Mouse (Mus musculus) kidney, embryonic 16.5 days (tissue): ENCODE results near the gene Cfap45. TPM values are rescaled to one million over a fixed set of nuclear protein-coding genes. Genes with fewer than 3 reads are reported as not detected.

Source experiments
- ATAC-seq: fragments of 200-750 bp; cut with Nextera tagmentation; 2 replicates; pipeline ENCODE4 v1.8.0; 2017; ENCODE audit warnings: moderate TSS enrichment; ENCODE audit not compliant: low FRiP score, low TSS enrichment
- H3K27ac ChIP-seq: fragments of 300-500 bp; sonication (generic); 2 replicates; pipeline ENCODE4 v1.5.1; 2014; ENCODE audit warnings: low read length
- H3K27me3 ChIP-seq: fragments of 300-500 bp; sonication (generic); 2 replicates; pipeline ENCODE4 v1.6.1; 2014; ENCODE audit warnings: low read length, control low read depth, mixed read lengths; ENCODE audit not compliant: insufficient read depth
- H3K36me3 ChIP-seq: fragments of 300-500 bp; sonication (generic); 2 replicates; pipeline ENCODE4 v1.6.1; 2014; ENCODE audit warnings: low read length, control low read depth, mixed read lengths; ENCODE audit not compliant: insufficient read depth
- H3K4me1 ChIP-seq: fragments of 300-500 bp; sonication (generic); 2 replicates; pipeline ENCODE4 v1.6.1; 2014; ENCODE audit warnings: low read length, control low read depth, mixed read lengths; ENCODE audit not compliant: insufficient read depth
- H3K4me2 ChIP-seq: fragments of 300-500 bp; sonication (generic); replicated peaks from 2 replicates; pipeline ENCODE4 v1.6.1; 2014; ENCODE audit warnings: low read depth, low read length
- H3K4me3 ChIP-seq: fragments of 300-500 bp; sonication (generic); 2 replicates; pipeline ENCODE4 v1.5.1; 2014; ENCODE audit warnings: mild to moderate bottlenecking, low read length
- H3K9ac ChIP-seq: fragments of 300-500 bp; sonication (generic); replicated peaks from 2 replicates; pipeline ENCODE4 v1.6.1; 2014; ENCODE audit warnings: low read length
- H3K9me3 ChIP-seq: fragments of 300-500 bp; sonication (generic); 2 replicates; pipeline ENCODE4 v1.6.1; 2016; ENCODE audit warnings: low read length, control low read depth
- WGBS: fragments of 180-500 bp; shearing (Covaris S2); extraction: QIAGEN DNeasy Blood & Tissue Kit; methylation state at CpG from one replicate; pipeline ENCODE4 v1.1.7; 2014; 5-methylcytosine and 5-hydroxymethylcytosine counted together
- polyA plus RNA-seq: library from polyadenylated mRNA; unstranded; fragments of >200 nt; fragmentation: Nextera tagmentation; extraction: Ambion mirVana; gene quantifications from 2 replicates; pipeline ENCODE4 v1.2.1, GENCODE M21; 2015

The Cfap45 gene
- polyA plus RNA-seq, 1 experiment from 2014 or later: 1.9 TPM

DNA sequence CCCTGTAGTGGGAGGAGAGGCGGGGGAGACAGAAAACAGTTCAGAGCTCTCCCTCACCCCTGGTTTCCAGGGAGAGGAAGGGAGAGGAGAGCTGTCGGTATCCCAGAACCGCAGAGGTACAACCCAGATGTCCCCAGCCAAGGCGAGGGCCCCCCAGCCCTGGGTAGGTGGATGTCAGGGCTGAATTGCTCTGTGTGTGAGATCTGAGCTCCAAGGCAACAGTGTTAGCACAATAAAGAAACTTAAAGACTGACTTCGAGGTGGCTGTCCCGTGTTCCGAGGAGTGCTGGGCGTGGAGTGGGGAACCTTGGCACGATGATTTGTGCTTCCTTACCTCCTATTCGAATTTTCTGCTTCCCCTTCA, 42.8 kb downstream of the Cfap45 start:
- Histone ChIP-seq H3K9ac (peak overlapping the region; percentile 79), H3K4me3 (peak overlapping the region; percentile 71), H3K27ac (no peak overlapping the region), H3K4me2 (peak overlapping the region; percentile 99), H3K27me3 (peaks cover 27% of the 10 kb centered on the region), H3K4me1 (peaks cover 15% of the 10 kb centered on the region), H3K9me3 (no peaks in the 10 kb centered on the region), H3K36me3 (no peaks in the 10 kb centered on the region)
- 2% methylated on average over 10 of the region's 10 CpGs for WGBS
- ATAC-seq: peak; percentile 1; the same call in 1 of the 2 replicates

DNA sequence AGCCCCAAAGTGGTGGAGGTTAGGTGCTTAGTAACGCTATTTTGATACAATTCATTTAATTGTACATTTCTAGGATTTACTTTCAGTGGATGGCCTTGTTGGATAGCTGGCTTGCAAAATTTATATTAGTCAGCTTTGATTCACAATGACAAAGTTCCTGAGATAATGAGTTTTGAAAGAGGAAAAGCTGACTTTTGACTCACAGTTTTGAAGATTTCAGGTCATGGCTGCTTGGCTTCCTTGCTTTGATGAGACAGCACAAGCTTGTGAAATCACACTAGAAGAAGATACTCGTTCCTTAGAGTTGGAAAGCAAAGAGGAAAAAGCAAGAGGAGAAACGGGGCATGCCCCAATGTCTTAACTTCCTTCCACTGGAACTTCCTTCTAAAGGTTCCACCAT, 45.5 kb downstream of the Cfap45 start:
- H3K4me3 ChIP-seq: no peak overlapping the region
- H3K4me1 ChIP-seq: peaks cover 15% of the 10 kb centered on the region
- H3K27ac ChIP-seq: no peak overlapping the region
- H3K36me3 ChIP-seq: no peaks in the 10 kb centered on the region
- H3K27me3 ChIP-seq: peaks cover 13% of the 10 kb centered on the region
- no peak overlapping the region for H3K4me2 ChIP-seq
- no peak for ATAC-seq
- 71% methylated on average over 3 of the region's 3 CpGs for WGBS
- H3K9ac ChIP-seq: no peak overlapping the region
- H3K9me3 ChIP-seq: no peaks in the 10 kb centered on the region

DNA sequence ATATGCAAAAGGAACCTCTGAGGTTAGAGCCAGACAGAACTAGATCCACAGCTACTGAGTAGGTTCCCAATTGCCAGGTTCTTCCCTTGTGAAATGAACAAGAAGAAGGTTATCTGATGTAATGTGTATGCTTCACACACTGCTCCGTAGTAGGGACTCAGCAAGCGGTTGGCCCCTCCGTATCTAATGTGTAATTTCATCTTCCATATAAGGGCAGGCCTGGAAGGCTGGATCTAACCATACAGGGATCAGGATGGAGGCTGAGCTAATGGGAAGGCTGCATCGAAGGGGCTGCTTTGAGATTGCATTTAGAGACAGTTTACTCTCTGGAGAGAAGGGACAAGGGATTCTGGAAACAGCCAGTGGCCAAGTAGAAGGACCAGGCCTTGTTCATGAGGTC, 47.2 kb downstream of the Cfap45 start:
- H3K4me3 ChIP-seq: no peak overlapping the region
- no peak for ATAC-seq
- H3K27me3 ChIP-seq: no peaks in the 10 kb centered on the region
- H3K9ac ChIP-seq: no peak overlapping the region
- H3K36me3 ChIP-seq: no peaks in the 10 kb centered on the region
- H3K27ac ChIP-seq: no peak overlapping the region
- no peaks in the 10 kb centered on the region for H3K9me3 ChIP-seq
- peaks cover 4% of the 10 kb centered on the region; the same call in 1 of the 2 replicates for H3K4me1 ChIP-seq
- WGBS: 47% methylated on average over 4 of the region's 4 CpGs
- no peak overlapping the region for H3K4me2 ChIP-seq

DNA sequence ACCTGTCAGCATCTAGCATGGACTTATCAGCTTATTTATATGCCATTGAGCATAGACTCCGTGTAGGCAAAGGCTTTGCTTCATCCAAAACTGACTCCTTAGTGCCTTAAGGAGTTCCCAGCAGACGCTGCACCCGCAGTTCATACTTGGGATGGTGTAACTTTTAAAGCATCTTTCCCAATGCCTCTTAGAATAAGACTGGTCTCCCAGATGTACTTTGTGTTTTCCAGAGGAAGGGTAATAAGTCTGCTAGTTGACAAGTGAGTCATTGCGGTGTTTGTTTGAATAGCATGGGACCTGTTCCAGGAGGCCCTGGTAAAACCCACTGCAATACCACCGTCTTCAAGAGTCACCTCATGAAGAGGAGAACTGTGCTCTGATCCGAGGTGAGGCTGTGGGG, 59.5 kb downstream of the Cfap45 start:
- WGBS: 65% methylated on average over 6 of the region's 6 CpGs
- Histone ChIP-seq H3K4me2 (no peak overlapping the region), H3K9ac (no peak overlapping the region), H3K4me3 (no peak overlapping the region), H3K27ac (no peak overlapping the region), H3K36me3 (no peaks in the 10 kb centered on the region), H3K9me3 (no peaks in the 10 kb centered on the region), H3K4me1 (no peaks in the 10 kb centered on the region), H3K27me3 (peaks cover 3% of the 10 kb centered on the region; the same call in 1 of the 2 replicates)
- ATAC-seq: no peak

DNA sequence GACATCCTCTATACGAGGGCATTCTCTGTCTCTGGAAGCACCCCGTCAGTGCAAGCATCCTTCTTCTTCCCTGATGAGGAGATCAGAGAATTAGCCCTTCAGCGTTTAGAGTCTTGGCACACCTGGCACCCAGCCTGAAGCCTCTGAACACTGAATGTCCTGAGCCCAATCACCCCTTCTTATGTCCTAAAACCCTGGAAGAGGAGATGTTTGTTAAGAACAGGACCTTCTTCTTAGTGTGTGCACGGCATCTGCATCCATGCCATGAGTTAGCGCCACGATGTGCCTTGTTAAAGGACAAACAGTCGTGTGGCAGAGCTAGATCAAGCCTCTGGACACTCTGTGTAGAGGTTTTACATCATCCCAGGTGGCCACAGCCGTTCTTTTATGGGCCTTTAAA, 61.8 kb downstream of the Cfap45 start:
- H3K27ac ChIP-seq: no peak overlapping the region

DNA sequence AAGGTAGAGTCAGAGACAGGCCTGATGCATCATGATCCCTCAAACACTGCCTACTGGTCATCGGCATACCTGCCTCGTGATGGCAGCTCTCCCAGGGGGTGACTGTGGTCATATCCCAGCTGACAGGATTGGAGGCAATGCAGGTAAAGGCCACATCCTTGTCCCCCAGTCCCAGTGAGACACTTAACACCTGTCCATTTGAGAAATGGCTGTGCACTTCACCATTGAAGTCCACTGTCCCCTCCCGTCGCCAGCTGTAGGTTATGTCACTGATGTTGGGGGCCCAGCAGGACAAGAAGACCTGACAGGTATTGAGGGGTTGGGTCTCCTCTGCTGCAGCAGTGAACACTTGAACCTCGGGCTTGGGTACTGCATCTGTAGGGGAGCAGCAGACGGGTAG, 63.7 kb downstream of the Cfap45 start:
- Histone ChIP-seq H3K4me1 (0 out of 2 replicates have a peak, but pooled peaks cover 5% of the 10 kb centered on the region), H3K27ac (no peak overlapping the region), H3K4me3 (no peak overlapping the region), H3K9ac (no peak overlapping the region), H3K36me3 (no peaks in the 10 kb centered on the region), H3K27me3 (peaks cover 8% of the 10 kb centered on the region; the same call in 1 of the 2 replicates), H3K9me3 (no peaks in the 10 kb centered on the region), H3K4me2 (no peak overlapping the region)
- 87% methylated on average over 6 of the region's 6 CpGs for WGBS
- ATAC-seq: no peak

More for the DNA sequence above, 61.8 kb downstream of the Cfap45 start:
- Histone ChIP-seq H3K9me3 (no peaks in the 10 kb centered on the region), H3K9ac (no peak overlapping the region), H3K27me3 (peaks cover 8% of the 10 kb centered on the region; the same call in 1 of the 2 replicates), H3K4me3 (no peak overlapping the region), H3K36me3 (no peaks in the 10 kb centered on the region), H3K4me2 (no peak overlapping the region), H3K4me1 (0 out of 2 replicates have a peak, but pooled peaks cover 5% of the 10 kb centered on the region)
- no peak for ATAC-seq
- WGBS: 84% methylated on average over 8 of the region's 8 CpGs

DNA sequence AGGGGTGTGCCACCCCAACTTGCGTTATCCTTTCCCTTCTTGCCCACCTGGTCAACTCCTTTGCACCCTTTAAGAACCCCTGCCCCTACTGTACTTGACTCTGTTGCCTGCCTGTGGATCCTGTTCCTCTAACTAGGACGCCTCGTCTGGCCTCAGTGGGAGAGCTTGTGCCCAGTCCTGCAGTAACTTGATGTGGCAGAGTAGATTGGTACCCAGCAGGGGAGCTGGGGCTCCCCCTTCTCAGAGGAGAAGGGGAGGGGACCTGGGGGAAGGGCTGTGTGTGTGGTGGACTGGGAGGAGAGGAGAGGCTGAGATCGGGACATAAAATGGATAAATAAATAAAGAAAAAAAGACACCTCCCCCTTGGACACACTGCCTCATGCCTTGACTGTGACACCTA, 64.4 kb downstream of the Cfap45 start:
- 0 out of 2 replicates have a peak, but pooled peaks cover 5% of the 10 kb centered on the region for H3K4me1 ChIP-seq
- no peaks in the 10 kb centered on the region for H3K36me3 ChIP-seq
- no peak overlapping the region for H3K27ac ChIP-seq
- H3K4me3 ChIP-seq: no peak overlapping the region
- ATAC-seq: no peak
- H3K27me3 ChIP-seq: peaks cover 8% of the 10 kb centered on the region; the same call in 1 of the 2 replicates
- H3K9me3 ChIP-seq: no peaks in the 10 kb centered on the region
- no peak overlapping the region for H3K4me2 ChIP-seq
- WGBS: 50% methylated on average over 4 of the region's 4 CpGs
- no peak overlapping the region for H3K9ac ChIP-seq

DNA sequence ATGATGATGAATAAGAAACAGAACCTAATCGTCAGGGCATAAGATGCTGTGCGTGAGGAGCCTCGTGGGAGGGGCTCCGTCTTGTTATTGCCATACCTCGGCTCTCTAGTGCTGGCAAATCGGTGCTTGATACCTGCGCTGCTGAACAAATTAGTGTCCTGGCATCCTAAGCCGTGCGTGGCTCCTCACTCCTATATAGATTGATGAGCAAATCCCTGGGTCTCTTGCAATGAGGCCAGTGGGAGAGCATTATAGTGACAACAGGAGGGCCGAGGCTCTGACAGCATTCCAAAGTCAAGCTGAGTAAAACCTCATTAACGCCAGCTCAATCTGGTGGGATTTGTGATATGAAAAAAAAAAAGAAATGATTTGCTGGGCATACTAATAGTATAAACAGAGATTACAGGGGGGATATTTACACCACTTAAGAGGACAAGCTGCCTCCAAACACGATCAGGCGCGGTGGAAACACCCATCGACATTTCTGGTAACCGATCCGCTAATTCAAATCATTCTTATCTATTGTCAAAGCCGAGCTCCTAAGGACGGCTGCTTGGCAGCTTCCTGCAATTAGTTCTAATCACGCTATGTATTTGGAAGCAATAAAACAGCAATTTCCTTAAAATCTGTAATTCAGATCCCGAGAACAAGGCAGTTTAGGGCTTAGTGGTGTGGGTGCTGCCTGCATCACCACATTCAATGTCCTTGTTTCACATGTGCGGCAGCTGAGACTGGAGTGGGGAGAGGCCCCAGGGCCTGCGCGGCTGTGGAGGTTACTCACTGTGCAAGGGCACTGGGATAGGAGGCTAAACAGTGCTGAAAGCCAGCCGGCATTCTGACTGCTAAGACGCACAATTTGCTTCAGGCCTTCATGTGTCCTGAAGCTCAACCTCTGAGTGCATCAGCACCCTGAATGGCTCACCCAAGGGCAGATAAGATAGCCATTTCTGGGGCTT, 65.3 kb downstream of the Cfap45 start:
- H3K27ac ChIP-seq: no peak overlapping the region
- H3K4me3 ChIP-seq: no peak overlapping the region
- 29% methylated on average over 26 of the region's 26 CpGs for WGBS
- 0 out of 2 replicates have a peak, but pooled peaks cover 5% of the 10 kb centered on the region for H3K4me1 ChIP-seq
- no peak for ATAC-seq
- no peaks in the 10 kb centered on the region for H3K36me3 ChIP-seq
- H3K4me2 ChIP-seq: no peak overlapping the region
- peaks cover 8% of the 10 kb centered on the region; the same call in 1 of the 2 replicates for H3K27me3 ChIP-seq
- H3K9ac ChIP-seq: no peak overlapping the region
- H3K9me3 ChIP-seq: no peaks in the 10 kb centered on the region

DNA sequence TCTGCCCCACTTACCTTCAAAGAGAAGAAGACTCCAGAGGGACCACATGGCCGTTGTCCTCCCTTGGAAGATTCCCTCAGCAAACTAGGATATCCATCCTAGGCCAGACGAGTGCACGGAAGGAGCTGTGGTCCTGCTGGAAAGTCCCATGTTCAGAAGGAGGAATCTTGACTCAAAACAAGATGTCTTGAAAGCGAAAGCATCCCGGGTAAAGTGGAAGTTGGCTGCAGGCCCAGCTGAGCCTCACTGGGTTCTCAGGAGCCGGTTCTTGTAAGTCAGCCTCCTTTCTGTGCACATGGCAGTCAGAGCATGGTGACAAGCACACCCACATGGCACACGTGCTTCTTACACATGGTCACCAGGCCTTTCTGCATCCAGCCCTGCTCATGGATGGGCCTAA, 69.8 kb downstream of the Cfap45 start, which contains the start of gene Slamf8:
Slamf8 (minus strand) TSS at position 184 of the 400 bp plus-strand sequence.
- Histone ChIP-seq H3K4me3 (no peak within 1 kb of the TSS), H3K27ac (no peak within 1 kb of the TSS)
- WGBS: 84% methylated on average over 7 of the region's 7 CpGs

DNA sequence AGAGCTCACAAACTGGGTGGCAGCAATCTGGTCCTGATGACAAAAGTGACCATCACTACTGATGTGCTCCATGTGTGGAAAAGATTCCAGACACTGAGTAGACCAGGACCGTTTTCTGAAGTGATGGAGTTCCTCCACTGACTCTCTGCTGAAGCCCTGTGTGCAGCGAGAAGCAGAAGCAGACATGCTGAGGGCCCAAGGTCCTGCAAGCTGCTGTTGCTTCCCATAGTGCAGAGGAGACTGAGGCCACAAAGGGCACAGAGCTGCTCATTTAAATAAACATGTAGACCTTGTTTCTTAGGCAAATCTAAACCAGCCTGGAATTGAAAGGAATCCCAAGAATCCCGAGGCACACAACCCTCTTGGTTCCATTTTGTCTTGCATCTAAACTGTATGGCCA, 72.7 kb downstream of the Cfap45 start:
- no peaks in the 10 kb centered on the region for H3K9me3 ChIP-seq
- H3K27me3 ChIP-seq: no peaks in the 10 kb centered on the region
- no peaks in the 10 kb centered on the region for H3K4me1 ChIP-seq
- WGBS: 74% methylated on average over 3 of the region's 3 CpGs
- H3K9ac ChIP-seq: no peak overlapping the region
- H3K4me3 ChIP-seq: no peak overlapping the region
- no peak overlapping the region for H3K4me2 ChIP-seq
- H3K27ac ChIP-seq: no peak overlapping the region
- H3K36me3 ChIP-seq: no peaks in the 10 kb centered on the region
- ATAC-seq: no peak

More for the DNA sequence above, 69.8 kb downstream of the Cfap45 start, which contains the start of gene Slamf8:
- 0 out of 2 replicates have a peak, but pooled peaks cover 5% of the 10 kb centered on the region for H3K4me1 ChIP-seq
- H3K4me2 ChIP-seq: no peak within 1 kb of the TSS
- H3K9me3 ChIP-seq: no peaks in the 10 kb centered on the region
- peaks cover 3% of the 10 kb centered on the region; the same call in 1 of the 2 replicates for H3K27me3 ChIP-seq
- H3K36me3 ChIP-seq: no peaks in the 10 kb centered on the region
- ATAC-seq: no peak
- no peak within 1 kb of the TSS for H3K9ac ChIP-seq
